Mouse (Mus musculus) right cerebral cortex, postnatal 36 days (tissue): Measurements from ENCODE around the gene Mtx2.

Experiments
- DNase-seq, 2 experiments: peaks; one replicate each; pipeline ENCODE4 v3.0.0; 2022; ENCODE audit warnings: low spot score in 2 of 2, mixed read lengths in 1 of 2

Mtx2 gene

DNA sequence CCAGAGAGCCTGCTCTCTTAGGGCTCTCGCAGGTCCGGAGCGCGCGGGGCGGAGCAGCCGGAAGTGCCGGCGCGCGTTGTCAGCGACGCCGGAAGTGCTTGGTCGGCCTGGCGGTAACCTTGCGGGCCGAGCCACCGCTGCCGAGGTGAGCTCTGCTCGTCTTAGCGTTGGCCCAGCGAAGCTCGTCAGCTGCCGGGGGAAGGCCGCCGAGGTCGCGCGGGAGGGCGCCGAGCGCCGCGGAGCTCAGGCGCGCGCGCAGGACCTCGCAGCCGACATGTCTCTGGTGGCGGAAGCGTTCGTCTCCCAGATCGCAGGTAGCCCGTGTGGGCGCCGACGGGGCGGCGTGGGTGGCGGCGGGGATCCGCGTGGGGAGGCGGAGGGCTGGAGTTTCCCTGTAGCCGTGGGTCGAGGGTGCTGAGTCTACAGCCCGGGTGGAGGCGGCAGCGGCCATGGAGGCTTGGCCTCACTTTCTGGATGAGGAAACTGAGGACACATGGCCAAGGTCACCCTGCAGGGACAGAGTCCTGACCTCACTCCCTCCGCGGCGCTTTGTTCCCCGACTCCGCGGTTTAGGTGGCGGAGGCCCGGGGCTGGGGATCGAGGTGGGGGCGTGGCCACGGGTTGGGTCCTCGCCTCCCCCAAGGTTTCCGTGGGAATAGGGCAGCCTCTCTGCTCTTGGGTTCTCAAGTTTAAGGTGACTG lies at the start of gene Mtx2:
TSS of gene Mtx2 (plus strand) at position 74 of the 701 bp plus-strand sequence.
- DNase-seq = peak; percentile 71 to 73

GRCm38 (mm10) chr2:74777536-74778275 lies 47.9 kb upstream of the Mtx2 start:
- DNase-seq = no peak

DNA sequence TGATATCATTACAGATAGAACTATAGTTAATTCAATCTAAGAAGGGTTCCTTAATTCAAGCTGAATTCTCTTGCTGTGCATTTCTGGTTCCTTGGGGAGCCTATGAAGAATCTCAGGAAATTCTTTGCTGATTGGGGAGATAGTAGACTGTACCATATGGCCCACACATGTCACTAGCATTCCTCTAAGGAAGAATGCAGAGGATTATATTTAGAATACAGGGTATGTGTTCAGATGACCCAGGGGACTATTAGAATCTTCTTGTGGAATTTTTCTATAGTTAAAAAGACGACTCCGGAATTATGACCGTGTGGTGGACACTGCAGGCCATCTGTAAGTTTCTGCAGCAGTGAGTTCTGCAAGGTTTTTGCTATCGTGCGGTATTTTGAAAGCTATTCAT lies 44.2 kb upstream of the Mtx2 start:
- no peak for DNase-seq

DNA sequence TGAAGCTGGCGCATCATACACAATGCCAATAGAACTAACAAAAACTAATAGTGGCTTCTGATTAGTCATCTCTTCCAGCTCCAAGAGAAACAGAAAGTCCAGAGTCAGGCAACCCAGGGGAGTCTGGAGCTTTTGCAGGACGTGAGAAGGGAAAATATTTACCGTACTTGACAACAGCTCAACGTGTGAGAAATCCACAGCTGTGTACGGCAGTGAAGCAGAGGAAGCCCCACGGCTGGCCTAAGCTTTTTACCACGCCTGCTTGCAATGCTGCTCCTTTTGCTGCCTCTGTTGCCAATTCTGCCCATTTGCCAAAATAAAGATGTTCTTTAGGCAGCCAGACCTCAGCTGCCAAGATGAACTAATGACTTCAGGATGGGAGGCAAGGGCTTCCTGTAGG lies 30.1 kb upstream of the Mtx2 start:
- DNase-seq = no peak

DNA sequence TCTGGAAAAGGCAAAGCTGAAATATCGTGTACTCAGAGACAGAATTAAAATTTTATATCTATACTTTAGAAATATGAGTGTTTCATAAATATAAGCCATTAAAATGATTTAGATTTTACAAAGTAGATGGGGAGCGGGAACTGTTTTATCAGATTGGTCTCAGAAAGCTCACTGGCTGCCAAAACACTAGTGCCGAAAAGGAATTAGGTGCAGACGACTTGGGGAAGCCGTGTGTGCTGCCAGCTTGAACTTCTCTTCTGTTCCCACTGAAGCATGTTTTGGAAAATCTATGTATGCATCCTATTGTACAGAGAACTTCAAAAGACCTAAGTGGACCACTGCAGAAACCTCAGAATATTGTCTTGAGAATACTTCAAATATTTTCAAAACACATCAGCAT lies 17.2 kb upstream of the Mtx2 start:
- no peak for DNase-seq

- DNase-seq = peak in 1 of 2 experiments; percentile 18
Observed at GRCm38 (mm10) chr2:74822654-74823053, 2.9 kb upstream of the Mtx2 start.

DNA sequence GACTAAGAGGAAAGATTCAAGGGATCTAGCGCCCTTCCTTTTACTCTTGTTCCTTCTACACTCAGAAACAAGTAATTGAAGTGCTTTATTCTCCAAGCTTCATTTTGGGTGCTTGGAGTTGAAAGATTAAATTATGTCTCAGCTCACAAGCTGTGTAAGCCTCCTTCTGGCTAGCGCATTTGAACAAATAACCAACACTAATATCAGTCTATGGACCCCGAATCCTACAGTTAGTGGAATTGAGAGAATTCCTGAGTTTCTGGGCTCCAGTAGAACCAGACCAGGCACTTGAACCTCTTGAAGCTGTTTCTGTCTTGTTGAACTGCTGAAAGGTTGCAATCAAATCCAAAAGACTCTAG lies 253 bp upstream of the Mtx2 start:
- DNase-seq = no peak

DNA sequence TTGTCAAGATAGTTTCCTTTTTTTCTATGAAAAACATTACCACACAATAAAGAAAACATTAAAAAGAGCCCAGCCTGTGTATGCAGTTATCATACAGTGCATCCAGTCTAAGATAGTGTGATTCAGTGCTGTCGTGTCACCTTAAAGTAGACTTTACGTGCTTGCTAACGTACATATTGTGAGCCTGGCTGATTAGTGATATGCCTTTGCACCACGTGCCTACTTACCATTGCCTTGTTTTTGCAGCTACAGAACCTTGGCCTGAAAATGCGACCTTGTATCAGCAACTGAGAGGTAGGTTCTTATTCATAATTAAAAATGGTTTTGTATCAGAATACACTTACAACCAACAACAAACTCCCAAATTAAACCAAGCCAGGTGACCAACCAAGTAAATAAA lies 21.4 kb downstream of the Mtx2 start:
- no peak for DNase-seq

DNA sequence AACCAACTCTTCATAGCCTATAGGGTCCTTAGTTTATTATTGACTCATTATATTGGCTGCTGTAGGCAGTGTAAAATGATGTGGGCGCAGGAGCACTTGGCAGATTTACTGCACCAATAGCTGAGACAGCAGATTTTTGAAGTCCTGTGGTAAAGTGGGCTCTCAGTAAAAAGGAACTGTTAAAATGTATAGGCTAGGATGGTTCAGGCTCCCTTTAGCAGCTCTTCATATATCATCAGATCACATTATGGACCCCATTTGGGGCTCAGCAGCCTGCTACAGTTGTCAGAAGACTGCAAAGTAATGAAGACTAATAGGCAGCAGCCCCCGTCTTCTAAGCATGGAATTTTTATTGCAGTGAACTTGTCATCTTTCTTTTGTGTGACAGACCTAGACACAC lies 21.9 kb downstream of the Mtx2 start:
- no peak for DNase-seq

DNA sequence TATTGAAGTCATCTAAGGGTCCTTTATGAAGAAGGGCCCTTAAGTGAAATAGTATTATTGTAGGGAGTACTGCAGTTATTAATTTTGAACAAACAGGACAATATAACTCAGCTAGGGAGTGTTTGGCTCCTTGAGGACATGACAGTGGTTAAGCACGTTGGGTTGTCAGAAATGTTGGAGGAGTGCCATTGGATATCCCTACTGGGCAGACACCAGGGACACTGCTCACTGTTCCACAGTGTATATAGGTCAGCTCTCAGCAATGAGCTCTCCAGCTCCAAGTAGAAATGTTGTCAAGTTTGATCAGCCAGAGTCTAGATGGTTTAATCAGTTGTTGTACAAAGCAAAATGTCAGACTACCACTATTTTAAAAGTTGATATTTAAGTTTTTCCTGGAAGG lies 24.4 kb downstream of the Mtx2 start:
- DNase-seq = no peak

DNA sequence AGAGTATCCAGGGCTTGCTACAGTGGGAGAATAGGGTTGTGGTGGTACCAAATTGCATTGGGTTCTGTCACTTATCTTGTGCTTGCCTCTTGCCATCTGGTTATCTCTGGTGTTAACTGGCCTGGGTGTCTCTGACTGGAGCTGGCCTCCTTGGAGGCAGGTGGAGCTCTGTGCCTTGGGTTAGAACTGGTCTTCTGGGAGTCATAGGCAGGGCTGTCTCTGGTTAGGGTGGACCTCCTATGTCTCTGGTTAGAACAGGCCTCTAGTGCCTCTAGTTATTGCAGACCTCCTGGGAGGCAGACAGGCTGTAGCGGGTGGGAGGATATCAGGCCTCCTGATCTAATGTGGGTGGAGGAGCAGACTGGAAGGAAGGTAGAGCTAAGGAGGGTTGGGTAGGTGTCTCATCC lies 36.5 kb downstream of the Mtx2 start:
- no peak for DNase-seq

GRCm38 (mm10) chr2:74865414-74865813 lies 39.8 kb downstream of the Mtx2 start:
- DNase-seq = no peak

GRCm38 (mm10) chr2:74874043-74874442 lies 48.4 kb downstream of the Mtx2 start:
- no peak for DNase-seq

- no peak for DNase-seq
Observed at GRCm38 (mm10) chr2:74884357-74884756, 58.8 kb downstream of the Mtx2 start.

GRCm38 (mm10) chr2:74891868-74892267 lies 66.3 kb downstream of the Mtx2 start:
- DNase-seq = no peak

DNA sequence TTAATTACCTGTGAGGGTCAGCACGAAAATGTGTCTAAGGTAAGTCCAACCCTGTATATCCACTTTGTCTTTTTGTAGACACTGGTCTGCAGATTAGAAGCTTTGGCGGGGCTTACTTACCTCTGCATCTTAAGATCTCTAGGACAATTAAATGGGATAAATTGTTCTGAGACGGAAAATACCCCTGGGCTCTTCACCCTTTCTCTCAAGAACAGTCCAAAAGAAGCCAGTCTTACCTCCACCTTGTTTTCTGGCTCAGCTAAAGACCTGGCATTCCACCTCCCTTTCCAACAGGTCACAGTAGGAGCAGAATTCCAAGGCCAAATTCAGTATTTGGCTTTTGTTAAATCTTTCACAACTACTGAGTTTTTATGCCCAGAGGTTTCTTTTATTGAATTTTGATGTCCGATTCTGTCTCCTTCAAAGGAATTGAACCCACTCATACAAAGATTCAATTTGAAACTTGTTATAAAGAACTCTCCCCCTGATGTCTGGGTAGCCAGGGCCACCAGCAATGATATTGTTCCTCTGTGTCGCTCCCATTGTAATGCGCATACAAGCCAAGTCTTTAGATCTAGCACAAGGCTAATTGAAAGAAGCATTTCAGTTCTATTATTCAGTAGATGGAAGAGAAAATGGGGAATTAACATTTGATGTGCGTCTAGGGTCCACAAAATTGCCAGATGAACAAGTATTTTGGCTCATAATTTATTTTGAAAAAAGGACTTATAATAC lies 67.4 kb downstream of the Mtx2 start:
- DNase-seq = no peak

DNA sequence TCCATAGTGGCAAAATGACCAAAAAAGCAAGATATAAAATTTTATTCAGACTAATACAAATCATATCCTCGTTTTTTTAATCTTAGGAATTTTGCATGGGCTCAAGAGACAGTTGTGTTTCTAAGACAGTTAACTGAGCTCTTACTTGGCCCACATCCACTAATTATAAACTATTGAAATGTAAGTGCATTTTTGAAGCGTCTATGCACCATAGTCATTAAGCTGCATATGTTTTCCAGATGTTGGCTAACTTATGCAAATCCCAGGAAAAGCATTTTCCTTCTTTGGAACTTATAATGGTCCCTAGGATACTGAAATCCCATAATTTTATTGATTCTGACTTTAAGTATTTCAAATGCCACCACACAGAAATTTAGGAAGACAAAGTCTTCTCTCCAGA lies 68.5 kb downstream of the Mtx2 start:
- no peak for DNase-seq

DNA sequence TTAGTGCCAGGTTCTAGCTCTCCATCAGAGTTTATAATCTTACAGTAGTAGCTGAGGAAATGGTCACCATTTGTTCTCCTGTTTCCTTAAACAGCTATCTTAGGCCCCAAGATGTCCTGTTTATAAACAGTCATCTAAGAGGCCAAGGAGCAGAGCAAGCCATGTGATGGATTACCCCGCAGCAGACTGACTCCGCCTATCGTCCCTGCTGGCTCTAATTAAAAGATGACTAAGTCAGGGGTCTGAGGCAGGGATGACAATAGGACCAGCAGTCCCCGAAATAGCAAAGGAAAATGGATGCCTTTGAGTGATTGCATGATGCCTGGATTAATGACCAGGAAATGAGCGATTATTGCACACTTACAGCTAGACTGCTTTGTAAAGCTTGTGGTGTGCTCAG lies 74.4 kb downstream of the Mtx2 start:
- no peak for DNase-seq

GRCm38 (mm10) chr2:74901764-74902295 lies 76.2 kb downstream of the Mtx2 start:
- no peak for DNase-seq

DNA sequence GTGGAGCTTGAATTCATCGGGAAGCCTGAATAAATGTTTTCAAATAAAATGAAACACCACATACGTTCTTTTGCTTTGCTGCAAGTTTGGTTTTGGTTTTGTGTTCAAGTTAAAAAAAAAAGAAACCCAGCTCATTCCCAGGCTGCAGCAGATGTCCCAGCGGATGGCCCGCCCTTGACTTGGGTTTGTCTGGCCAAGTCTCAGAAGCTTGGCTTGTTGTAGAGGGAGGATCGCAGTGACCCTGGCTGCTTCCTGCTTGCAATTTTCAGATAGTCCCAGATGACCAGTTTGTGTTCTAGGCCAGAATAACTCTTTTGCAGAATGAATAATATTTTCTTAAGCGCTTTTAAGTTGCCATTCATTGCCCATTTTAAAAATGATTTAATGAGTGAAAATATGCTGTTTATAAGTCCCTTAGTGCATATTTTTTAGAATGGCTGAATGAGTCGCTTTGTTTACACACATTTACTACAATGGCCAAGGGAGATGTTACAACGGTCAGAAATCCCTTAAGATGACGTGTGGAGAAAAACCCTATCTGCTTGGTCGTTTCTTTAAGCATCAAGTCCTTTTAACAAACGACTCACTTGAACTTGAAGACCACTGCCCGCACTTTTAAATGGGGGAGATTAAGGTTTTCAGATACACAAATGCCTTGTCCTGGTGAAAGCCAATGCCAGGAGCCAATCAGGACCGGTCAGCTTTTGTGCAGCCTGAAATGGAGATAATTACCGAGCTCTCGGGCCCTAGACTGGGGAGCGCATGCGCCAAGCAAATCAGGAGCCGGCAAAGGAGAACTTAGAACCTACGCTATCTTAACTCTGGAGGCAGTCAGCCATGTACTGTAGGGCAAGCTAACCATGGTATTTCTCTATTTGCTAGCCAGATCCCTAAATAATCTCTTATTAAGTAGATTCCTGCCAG lies 82.0 kb downstream of the Mtx2 start:
- no peak for DNase-seq

GRCm38 (mm10) chr2:74912031-74912430 lies 86.4 kb downstream of the Mtx2 start:
- no peak for DNase-seq
